Mouse (Mus musculus) cerebellum, adult (tissue): ENCODE measurements around the gene Mturn.

Source experiments
- ATAC-seq: cut with Nextera tagmentation; 2 replicates; pipeline ENCODE4 v1.9.2; 2017; ENCODE audit warnings: mild to moderate bottlenecking, moderate library complexity, mixed read lengths; ENCODE audit not compliant: insufficient number of reproducible peaks, low FRiP score, low TSS enrichment

Gene Mturn

GRCm38 (mm10) chr6:54727416-54727815 is 46.0 kb downstream of the Mturn start:
- ATAC-seq, result no peak

DNA sequence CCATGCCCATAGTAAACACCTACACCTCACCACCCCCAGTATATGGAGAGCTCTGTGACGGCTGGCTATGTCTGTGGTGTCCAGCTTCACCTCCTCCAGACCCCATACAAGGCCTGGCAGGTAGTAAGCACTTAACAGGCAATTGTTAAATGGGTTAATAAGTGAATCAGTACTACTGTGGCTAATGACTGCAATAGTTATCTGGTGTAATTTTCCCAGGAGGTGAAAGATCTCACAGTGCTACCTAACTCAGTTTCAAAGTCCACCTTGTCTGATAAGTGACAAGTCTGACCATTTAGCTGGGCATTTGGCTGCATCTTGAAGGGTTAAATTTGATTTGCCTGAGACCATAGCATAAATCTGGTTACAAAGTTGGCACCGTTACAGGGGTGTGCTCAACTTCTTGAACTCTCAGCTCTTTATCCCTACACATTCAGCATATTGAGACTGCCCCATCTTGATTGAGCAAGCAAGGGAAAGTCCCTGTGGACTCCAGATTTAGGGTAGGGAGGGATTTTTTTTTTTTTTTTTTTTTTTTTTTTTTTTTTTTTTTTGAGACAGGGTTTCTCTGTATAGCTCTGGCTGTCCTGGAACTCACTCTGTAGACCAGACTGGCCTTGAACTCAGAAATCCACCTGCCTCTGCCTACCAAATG is 48.2 kb downstream of the Mturn start:
- ATAC-seq, result no peak

DNA sequence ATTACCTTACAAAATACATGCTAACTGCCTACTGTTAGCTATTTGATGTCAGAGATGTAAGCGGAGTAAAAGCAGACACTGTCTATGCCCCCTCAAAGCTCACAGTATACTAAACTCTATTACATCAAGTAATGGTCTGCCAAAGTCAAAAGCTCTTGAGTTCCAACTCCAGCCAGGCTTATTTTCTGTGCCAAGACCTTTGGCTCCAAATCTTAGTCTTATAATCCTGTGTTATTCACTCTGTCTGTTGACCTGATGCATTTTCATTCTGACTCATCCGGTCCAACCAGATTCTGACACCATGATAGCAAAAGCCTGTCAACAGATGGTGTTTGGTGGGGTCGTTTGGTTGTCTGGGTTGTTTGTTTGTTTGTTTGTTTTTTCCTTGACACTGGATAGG is 50.3 kb downstream of the Mturn start:
- no peak for ATAC-seq

GRCm38 (mm10) chr6:54732721-54733120 is 51.3 kb downstream of the Mturn start:
- ATAC-seq, result no peak

GRCm38 (mm10) chr6:54736126-54736525 is 54.7 kb downstream of the Mturn start:
- no peak for ATAC-seq

DNA sequence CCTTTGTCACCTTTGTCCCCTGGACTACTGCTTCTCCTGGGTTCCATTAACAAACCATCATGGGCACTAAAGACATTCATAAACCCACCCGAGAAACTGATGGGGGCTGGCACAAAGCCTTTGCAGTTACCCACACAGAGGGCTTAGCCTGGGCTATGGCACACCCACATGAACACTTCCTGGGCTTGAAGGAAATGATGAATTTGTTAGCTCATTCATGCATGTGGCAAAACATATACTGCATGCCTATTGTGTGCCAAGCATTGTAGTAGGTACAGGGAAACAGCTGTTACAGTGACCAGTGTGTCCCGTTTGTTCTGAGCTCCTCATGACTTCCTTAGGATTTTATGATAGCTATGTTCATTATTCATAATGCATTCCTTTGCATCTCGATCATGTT is 55.8 kb downstream of the Mturn start:
- ATAC-seq, result no peak

DNA sequence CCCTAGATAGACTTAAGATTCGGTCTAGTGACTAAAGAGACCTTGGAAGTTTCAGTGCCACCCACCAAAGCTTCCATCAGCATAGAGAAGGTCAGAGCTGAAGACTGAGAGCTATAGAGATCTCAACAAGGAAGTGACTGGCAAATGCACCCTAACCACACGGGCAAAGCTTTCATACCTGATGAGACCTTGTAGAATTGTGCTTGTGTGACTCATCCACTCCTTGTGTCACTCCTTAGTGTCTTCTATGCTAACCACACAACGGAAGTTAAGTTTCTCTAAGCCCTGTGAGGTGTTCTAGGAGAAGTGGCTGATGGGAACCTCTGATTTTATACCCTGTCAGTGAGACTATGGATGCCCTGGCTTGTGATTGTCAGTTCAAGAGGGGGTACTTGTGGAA is 56.3 kb downstream of the Mturn start:
- ATAC-seq, result no peak

GRCm38 (mm10) chr6:54749056-54749455 is 67.6 kb downstream of the Mturn start:
- no peak for ATAC-seq

DNA sequence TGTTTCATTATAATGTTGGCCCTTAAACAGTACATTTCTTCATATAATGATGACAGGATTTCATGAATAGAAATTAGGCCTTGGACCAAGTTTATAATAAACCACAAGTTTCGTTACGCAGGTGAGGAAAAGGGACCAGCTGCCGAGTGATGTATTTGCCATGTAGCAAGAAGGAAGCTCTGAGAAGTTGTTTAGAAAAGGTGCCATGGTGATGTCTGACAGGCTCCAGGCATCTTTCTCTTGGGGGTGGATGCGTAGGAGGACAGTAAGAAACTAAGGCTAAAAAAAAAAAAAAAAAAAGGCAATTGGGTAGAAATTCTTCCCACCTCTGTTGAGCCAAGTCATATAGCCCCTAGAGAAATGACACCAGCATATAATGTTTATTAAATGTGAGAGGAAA is 70.2 kb downstream of the Mturn start:
- ATAC-seq, result no peak

DNA sequence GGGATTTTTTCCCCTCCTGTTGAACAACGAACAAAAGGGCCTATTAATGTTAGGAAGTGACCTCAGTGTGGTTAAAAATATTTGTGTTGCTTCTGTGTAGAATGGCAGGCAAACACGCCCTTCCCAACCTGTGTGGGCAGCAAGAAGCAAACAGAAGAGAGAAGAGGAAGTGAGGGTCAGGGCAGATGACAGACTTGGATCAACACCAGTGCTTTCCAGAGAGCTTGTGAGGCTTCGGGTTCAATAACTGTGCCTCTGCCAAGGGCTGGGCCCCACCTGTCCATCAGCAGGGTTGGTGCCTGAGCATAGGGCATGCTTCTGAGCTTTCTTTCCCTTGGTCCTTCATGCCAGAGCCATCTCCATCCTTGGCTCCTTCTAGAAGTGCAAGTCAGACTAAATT is 70.7 kb downstream of the Mturn start:
- no peak for ATAC-seq
